Mouse (Mus musculus) bone marrow macrophage, adult 2 months (primary cell): ENCODE measurements around the gene F2r.

Experiments used
- CTCF ChIP-seq: IDR thresholded peaks from 2 replicates; pipeline ENCODE4 v1.5.1; 2012; ENCODE audit warnings: low read depth, mild to moderate bottlenecking, low read length, moderate library complexity
- POLR2A ChIP-seq: IDR thresholded peaks from 2 replicates; pipeline ENCODE4 v1.6.1; 2012; ENCODE audit warnings: mild to moderate bottlenecking, low read depth, low read length, borderline replicate concordance

- TF ChIP-seq POLR2A (no peak), CTCF (no peak)
These were observed 11.3 kb downstream of the F2r start for GRCm38 (mm10) chr13:95607019-95607418.
